Mouse (Mus musculus): ENCODE measurements around the gene Supt7l.
A peak's percentile ranks its signal among the peaks of the same experiment; 100 is the strongest.
"Not testable (repeated sequence)": the region's sequence is repeated elsewhere in the genome, so short reads cannot be mapped to it uniquely, and the experiment has no call there.

Gene Supt7l

GRCm38 (mm10) chr5:31527707-31528106, at the start of gene Supt7l:
Supt7l (minus strand) TSS chr5:31527807.
- DNase-seq: not testable (repeated sequence)

- DNase-seq: no peak
Measured at GRCm38 (mm10) chr5:31576539-31576975, 49.0 kb upstream of the Supt7l start.

GRCm38 (mm10) chr5:31573722-31574121, 46.1 kb upstream of the Supt7l start:
- no peak for DNase-seq

GRCm38 (mm10) chr5:31571023-31571608, 43.5 kb upstream of the Supt7l start:
- no peak for DNase-seq

- no peak for DNase-seq
Measured at GRCm38 (mm10) chr5:31567951-31568657, 40.5 kb upstream of the Supt7l start.

- DNase-seq: no peak
Measured at GRCm38 (mm10) chr5:31566457-31566856, 38.9 kb upstream of the Supt7l start.

- no peak for DNase-seq
Measured at GRCm38 (mm10) chr5:31566026-31566425, 38.4 kb upstream of the Supt7l start.

GRCm38 (mm10) chr5:31564976-31565375, 37.4 kb upstream of the Supt7l start:
- DNase-seq: no peak

GRCm38 (mm10) chr5:31563905-31564304, 36.3 kb upstream of the Supt7l start:
- no peak for DNase-seq

- DNase-seq: peak; percentile 66
Measured at GRCm38 (mm10) chr5:31563496-31563895, 35.9 kb upstream of the Supt7l start.

GRCm38 (mm10) chr5:31562036-31562666, 34.5 kb upstream of the Supt7l start:
- DNase-seq: peak; percentile 74

GRCm38 (mm10) chr5:31560352-31560751, 32.7 kb upstream of the Supt7l start:
- no peak for DNase-seq

GRCm38 (mm10) chr5:31559401-31559800, 31.8 kb upstream of the Supt7l start:
- no peak for DNase-seq

- DNase-seq: no peak
Measured at GRCm38 (mm10) chr5:31535228-31535627, 7.6 kb upstream of the Supt7l start.

GRCm38 (mm10) chr5:31528560-31528959, 953 bp upstream of the Supt7l start:
- DNase-seq: no peak

- DNase-seq: no peak
Measured at GRCm38 (mm10) chr5:31527117-31527680, 408 bp downstream of the Supt7l start.

GRCm38 (mm10) chr5:31526354-31527116, 1.1 kb downstream of the Supt7l start, which contains the start of gene Slc4a1ap:
Slc4a1ap (plus strand) TSS chr5:31526995.
- DNase-seq: peak; percentile 66

- no peak for DNase-seq
Measured at GRCm38 (mm10) chr5:31520556-31520955, 7.1 kb downstream of the Supt7l start.

- no peak for DNase-seq
Measured at GRCm38 (mm10) chr5:31512481-31512880, 15.1 kb downstream of the Supt7l start.

- no peak for DNase-seq
Measured at GRCm38 (mm10) chr5:31504843-31505242, 22.8 kb downstream of the Supt7l start.

GRCm38 (mm10) chr5:31494513-31495297, 32.9 kb downstream of the Supt7l start, which contains the start of gene Gpn1:
Gpn1 (plus strand) TSS chr5:31494741.
- peak; percentile 90 for DNase-seq

- DNase-seq: no peak
Measured at GRCm38 (mm10) chr5:31492031-31492430, 35.6 kb downstream of the Supt7l start.
